Mouse (Mus musculus) CD4-positive, CD25-positive, alpha-beta regulatory T cell, adult 2 months (primary cell): ENCODE results near the gene Fbxl17.

ENCODE experiments used
- DNase-seq: peaks from one replicate; pipeline ENCODE4 v3.0.0-alpha.2; 2012; ENCODE audit warnings: low read depth, low spot score

Gene Fbxl17

GRCm38 (mm10) chr17:63220821-63221220, 279.0 kb downstream of the Fbxl17 start:
- DNase-seq = no peak

GRCm38 (mm10) chr17:63217016-63217415, 282.8 kb downstream of the Fbxl17 start:
- no peak for DNase-seq

GRCm38 (mm10) chr17:63212018-63212417, 287.8 kb downstream of the Fbxl17 start:
- DNase-seq = no peak

- DNase-seq = no peak
These were observed 290.7 kb downstream of the Fbxl17 start for GRCm38 (mm10) chr17:63209151-63209550.

GRCm38 (mm10) chr17:63208346-63208745, 291.5 kb downstream of the Fbxl17 start:
- no peak for DNase-seq

GRCm38 (mm10) chr17:63207714-63208113, 292.1 kb downstream of the Fbxl17 start:
- DNase-seq = no peak

GRCm38 (mm10) chr17:63205316-63205715, 294.5 kb downstream of the Fbxl17 start:
- DNase-seq = no peak

GRCm38 (mm10) chr17:63203582-63204190, 296.1 kb downstream of the Fbxl17 start:
- no peak for DNase-seq

- DNase-seq = no peak
These were observed 301.1 kb downstream of the Fbxl17 start for GRCm38 (mm10) chr17:63198703-63199102.

- no peak for DNase-seq
These were observed 304.3 kb downstream of the Fbxl17 start for GRCm38 (mm10) chr17:63195496-63195895.

- no peak for DNase-seq
These were observed 306.6 kb downstream of the Fbxl17 start for GRCm38 (mm10) chr17:63193196-63193595.

- no peak for DNase-seq
These were observed 308.5 kb downstream of the Fbxl17 start for GRCm38 (mm10) chr17:63191345-63191744.

GRCm38 (mm10) chr17:63189274-63189673, 310.5 kb downstream of the Fbxl17 start:
- DNase-seq = no peak

- no peak for DNase-seq
These were observed 314.3 kb downstream of the Fbxl17 start for GRCm38 (mm10) chr17:63185531-63185930.

GRCm38 (mm10) chr17:63184844-63185504, 314.8 kb downstream of the Fbxl17 start:
- no peak for DNase-seq

- DNase-seq = no peak
These were observed 316.4 kb downstream of the Fbxl17 start for GRCm38 (mm10) chr17:63183431-63183830.

- no peak for DNase-seq
These were observed 318.2 kb downstream of the Fbxl17 start for GRCm38 (mm10) chr17:63181661-63182060.

- no peak for DNase-seq
These were observed 319.8 kb downstream of the Fbxl17 start for GRCm38 (mm10) chr17:63180042-63180441.

GRCm38 (mm10) chr17:63178331-63178730, 321.5 kb downstream of the Fbxl17 start:
- no peak for DNase-seq

GRCm38 (mm10) chr17:63176411-63176810, 323.4 kb downstream of the Fbxl17 start:
- DNase-seq = no peak

- DNase-seq = no peak
These were observed 327.1 kb downstream of the Fbxl17 start for GRCm38 (mm10) chr17:63172697-63173096.

GRCm38 (mm10) chr17:63171890-63172491, 327.8 kb downstream of the Fbxl17 start:
- DNase-seq = no peak

GRCm38 (mm10) chr17:63171264-63171663, 328.6 kb downstream of the Fbxl17 start:
- DNase-seq = no peak
